Mouse (Mus musculus) spleen, adult 2 months (tissue): ENCODE data around the gene Glis1. TPM values are rescaled to one million over a fixed set of nuclear protein-coding genes. Genes with fewer than 3 reads are reported as not detected.

Experiments
- DNase-seq, 2 experiments: peaks; one replicate each; pipeline versions ENCODE4 v3.0.0 to v3.0.0-alpha.2; 2012 to 2021; ENCODE audit warnings: low spot score in 2 of 2, low read depth in 1 of 2
- H3K27ac ChIP-seq: fragments of 200-500 bp; 2 replicates; pipeline ENCODE4 v1.5.1; 2012; ENCODE audit warnings: low read length, inconsistent platforms; ENCODE audit not compliant: insufficient read depth
- H3K27me3 ChIP-seq: fragments of 200-500 bp; 2 replicates; pipeline ENCODE4 v1.6.1; 2012; ENCODE audit warnings: mild to moderate bottlenecking, moderate library complexity, low read length, inconsistent platforms; ENCODE audit not compliant: control insufficient read depth, insufficient read depth
- H3K36me3 ChIP-seq: fragments of 200-500 bp; 2 replicates; pipeline ENCODE4 v1.6.1; 2012; ENCODE audit warnings: mild to moderate bottlenecking, low read length, inconsistent platforms; ENCODE audit not compliant: control insufficient read depth, insufficient read depth
- H3K4me1 ChIP-seq: fragments of 200-500 bp; 2 replicates; pipeline ENCODE4 v1.6.1; 2011; ENCODE audit warnings: inconsistent platforms; ENCODE audit not compliant: control insufficient read depth, insufficient read depth, insufficient read length
- H3K4me3 ChIP-seq: fragments of 200-500 bp; 2 replicates; pipeline ENCODE4 v1.5.1; 2011; ENCODE audit warnings: mild to moderate bottlenecking, inconsistent platforms; ENCODE audit not compliant: insufficient read depth, insufficient read length; ENCODE audit errors: extremely low read depth
- CTCF ChIP-seq: fragments of 200-500 bp; IDR thresholded peaks from 2 replicates; pipeline ENCODE4 v1.5.1; 2011; ENCODE audit warnings: mild to moderate bottlenecking, inconsistent platforms; ENCODE audit not compliant: insufficient read depth, insufficient read length, insufficient replicate concordance; ENCODE audit errors: extremely low read depth
- POLR2A ChIP-seq: fragments of 200-500 bp; IDR thresholded peaks from 2 replicates; pipeline ENCODE4 v1.6.1; 2011; ENCODE audit warnings: low read depth, low read length, inconsistent platforms
- WGBS: fragments of 180-500 bp; shearing (Covaris S2); methylation state at CpG from one replicate; pipeline ENCODE4 v1.1.7; 2018; 5-methylcytosine and 5-hydroxymethylcytosine counted together
- polyA plus RNA-seq: library from polyadenylated mRNA; depleted of rRNA; stranded (reverse); fragments of >200 nt; gene quantifications from 2 replicates; pipeline ENCODE4 v1.2.3, GENCODE M21; 2012

Glis1 gene
- polyA plus RNA-seq, 1 experiment: 0.55 TPM

GRCm38 (mm10) chr4:107651021-107651496 is 216.7 kb downstream of the Glis1 start:
- no peak for TF ChIP-seq POLR2A
- TF ChIP-seq CTCF: no peak
- Histone ChIP-seq H3K27me3 (no peaks in the 10 kb centered on the region), H3K36me3 (no peaks in the 10 kb centered on the region), H3K27ac (no peak overlapping the region), H3K4me1 (no peaks in the 10 kb centered on the region), H3K4me3 (no peak overlapping the region)
- WGBS: 55% methylated on average over 12 of the region's 12 CpGs
- no peak for DNase-seq

GRCm38 (mm10) chr4:107652598-107653279 is 218.3 kb downstream of the Glis1 start:
- 5% methylated on average over 7 of the region's 7 CpGs for WGBS
- TF ChIP-seq CTCF: peak; percentile 15; the same call in 1 of the 2 replicates
- no peak for TF ChIP-seq POLR2A
- Histone ChIP-seq H3K36me3 (no peaks in the 10 kb centered on the region), H3K4me3 (no peak overlapping the region), H3K27me3 (no peaks in the 10 kb centered on the region), H3K27ac (no peak overlapping the region), H3K4me1 (no peaks in the 10 kb centered on the region)
- DNase-seq: peak in 1 of 2 experiments; percentile 14

- no peaks in the 10 kb centered on the region for H3K27me3 ChIP-seq
- H3K27ac ChIP-seq: no peak overlapping the region
- H3K36me3 ChIP-seq: no peaks in the 10 kb centered on the region
- 60% methylated on average over 5 of the region's 5 CpGs for WGBS
- H3K4me3 ChIP-seq: no peak overlapping the region
- no peak for TF ChIP-seq POLR2A
- DNase-seq: no peak
- no peaks in the 10 kb centered on the region for H3K4me1 ChIP-seq
Observed at GRCm38 (mm10) chr4:107653280-107653643, 218.9 kb downstream of the Glis1 start.

GRCm38 (mm10) chr4:107660649-107661048 is 226.3 kb downstream of the Glis1 start:
- no peaks in the 10 kb centered on the region for H3K4me1 ChIP-seq
- H3K27ac ChIP-seq: no peak overlapping the region
- no peak for DNase-seq
- H3K36me3 ChIP-seq: no peaks in the 10 kb centered on the region
- WGBS: 95% methylated on average over 11 of the region's 11 CpGs
- no peak overlapping the region for H3K4me3 ChIP-seq
- no peaks in the 10 kb centered on the region for H3K27me3 ChIP-seq
- no peak for TF ChIP-seq CTCF
- TF ChIP-seq POLR2A: no peak

GRCm38 (mm10) chr4:107668514-107668913 is 234.1 kb downstream of the Glis1 start:
- Histone ChIP-seq H3K4me1 (peaks cover 8% of the 10 kb centered on the region; the same call in 1 of the 2 replicates), H3K27ac (no peak overlapping the region), H3K4me3 (no peak overlapping the region), H3K36me3 (no peaks in the 10 kb centered on the region), H3K27me3 (no peaks in the 10 kb centered on the region)
- 73% methylated on average over 2 of the region's 2 CpGs for WGBS
- TF ChIP-seq POLR2A: no peak
- TF ChIP-seq CTCF: no peak
- no peak for DNase-seq

GRCm38 (mm10) chr4:107670731-107671130 is 236.3 kb downstream of the Glis1 start:
- H3K27ac ChIP-seq: no peak overlapping the region

GRCm38 (mm10) chr4:107673638-107674321 is 239.4 kb downstream of the Glis1 start:
- Histone ChIP-seq H3K27me3 (no peaks in the 10 kb centered on the region), H3K4me1 (no peaks in the 10 kb centered on the region), H3K36me3 (no peaks in the 10 kb centered on the region), H3K27ac (no peak overlapping the region), H3K4me3 (no peak overlapping the region)
- DNase-seq: peak; percentile 38 to 53
- no peak for TF ChIP-seq POLR2A
- peak; percentile 32; the same call in 1 of the 2 replicates for TF ChIP-seq CTCF
- 23% methylated on average over 23 of the region's 23 CpGs for WGBS

More at GRCm38 (mm10) chr4:107670731-107671130, 236.3 kb downstream of the Glis1 start:
- 80% methylated on average over 5 of the region's 5 CpGs for WGBS
- Histone ChIP-seq H3K4me1 (peaks cover 8% of the 10 kb centered on the region; the same call in 1 of the 2 replicates), H3K27me3 (no peaks in the 10 kb centered on the region), H3K36me3 (no peaks in the 10 kb centered on the region), H3K4me3 (no peak overlapping the region)
- no peak for DNase-seq
- TF ChIP-seq CTCF (no peak), POLR2A (no peak)
